Mouse (Mus musculus) C2C12 (cell line): ENCODE data around the gene Slc4a4.

Experiments used
- CEBPB ChIP-seq: IDR thresholded peaks from one replicate; pipeline ENCODE4 v1.6.1; 2011; ENCODE audit warnings: low read depth, mild to moderate bottlenecking, control low read depth, moderate library complexity
- CTCF ChIP-seq: IDR thresholded peaks from one replicate; pipeline ENCODE4 v1.5.1; 2011; ENCODE audit not compliant: control insufficient read depth, insufficient read depth, insufficient read length
- FOSL1 ChIP-seq: IDR thresholded peaks from one replicate; pipeline ENCODE4 v1.8.0; 2011; ENCODE audit warnings: mild to moderate bottlenecking, low read length; ENCODE audit not compliant: poor library complexity, insufficient read depth, severe bottlenecking
- MAX ChIP-seq: IDR thresholded peaks from one replicate; pipeline ENCODE4 v1.6.1; 2011; ENCODE audit warnings: mild to moderate bottlenecking, control low read depth
- MYOG ChIP-seq: IDR thresholded peaks from one replicate; pipeline ENCODE4 v1.6.1; 2011; ENCODE audit not compliant: control insufficient read depth, insufficient read length; ENCODE audit errors: extremely low read depth

DNA sequence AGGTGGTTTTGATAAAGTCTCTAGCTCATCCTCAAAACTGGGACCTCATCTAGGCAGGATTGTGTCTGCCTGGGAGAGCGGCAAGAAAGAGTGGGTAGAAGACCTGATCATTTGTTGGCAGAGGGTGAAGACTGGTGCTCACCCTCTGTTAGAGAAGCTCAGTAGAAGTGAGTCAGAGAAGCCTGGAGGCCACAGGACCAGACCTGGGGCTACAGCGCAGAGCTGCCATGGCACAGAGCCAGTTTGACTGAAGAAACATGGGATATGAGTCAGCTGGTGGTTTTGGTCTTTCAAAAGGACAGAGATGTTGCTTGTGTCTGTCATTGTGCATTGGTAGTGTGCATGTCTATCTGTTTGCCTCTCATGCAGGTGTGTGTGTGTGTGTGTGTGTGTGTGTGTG lies 26.0 kb downstream of the Slc4a4 start:
- no peak for TF ChIP-seq CTCF
- peak; percentile 13 for TF ChIP-seq MAX
- TF ChIP-seq MYOG, result no peak
- TF ChIP-seq FOSL1, result no peak
- peak; percentile 13 for TF ChIP-seq CEBPB
